Mouse (Mus musculus) ovary, postnatal 10 days (tissue): ENCODE data around the gene Mapk14.
"Not testable (repeated sequence)": the region's sequence is repeated elsewhere in the genome, so short reads cannot be mapped to it uniquely, and the experiment has no call there.

ENCODE experiments used
- DNase-seq: peaks from one replicate; pipeline ENCODE4 v3.0.0; 2022; ENCODE audit warnings: low spot score

The Mapk14 gene

GRCm38 (mm10) chr17:28698245-28698644 lies 7.1 kb downstream of the Mapk14 start:
- DNase-seq: no peak

- no peak for DNase-seq
These were observed 7.5 kb downstream of the Mapk14 start for GRCm38 (mm10) chr17:28698672-28699071.

- DNase-seq: no peak
These were observed 8.7 kb downstream of the Mapk14 start for GRCm38 (mm10) chr17:28699789-28700188.

GRCm38 (mm10) chr17:28701171-28701570 lies 10.0 kb downstream of the Mapk14 start:
- DNase-seq: no peak

- no peak for DNase-seq
These were observed 10.6 kb downstream of the Mapk14 start for GRCm38 (mm10) chr17:28701737-28702136.

- DNase-seq: no peak
These were observed 11.5 kb downstream of the Mapk14 start for GRCm38 (mm10) chr17:28702646-28703045.

- no peak for DNase-seq
These were observed 15.6 kb downstream of the Mapk14 start for GRCm38 (mm10) chr17:28706697-28707096.

GRCm38 (mm10) chr17:28707136-28707627 lies 16.1 kb downstream of the Mapk14 start:
- DNase-seq: no peak

GRCm38 (mm10) chr17:28707816-28708215 lies 16.7 kb downstream of the Mapk14 start:
- DNase-seq: no peak

GRCm38 (mm10) chr17:28708989-28709388 lies 17.9 kb downstream of the Mapk14 start:
- DNase-seq: no peak

GRCm38 (mm10) chr17:28709552-28710290 lies 18.6 kb downstream of the Mapk14 start:
- DNase-seq: no peak

GRCm38 (mm10) chr17:28710291-28710688 lies 19.2 kb downstream of the Mapk14 start:
- DNase-seq: no peak

- DNase-seq: no peak
These were observed 20.1 kb downstream of the Mapk14 start for GRCm38 (mm10) chr17:28711237-28711636.

- DNase-seq: no peak
These were observed 21.2 kb downstream of the Mapk14 start for GRCm38 (mm10) chr17:28712305-28712704.

GRCm38 (mm10) chr17:28714006-28714405 lies 22.9 kb downstream of the Mapk14 start:
- no peak for DNase-seq

GRCm38 (mm10) chr17:28715832-28716548 lies 24.9 kb downstream of the Mapk14 start:
- DNase-seq: no peak

GRCm38 (mm10) chr17:28717535-28717934 lies 26.4 kb downstream of the Mapk14 start:
- DNase-seq: no peak

- no peak for DNase-seq
These were observed 34.7 kb downstream of the Mapk14 start, which contains the start of gene AC170998.1 for GRCm38 (mm10) chr17:28725783-28726182. AC170998.1 (plus strand) TSS chr17:28726083.

GRCm38 (mm10) chr17:28727511-28727910 lies 36.4 kb downstream of the Mapk14 start:
- not testable (repeated sequence) for DNase-seq

GRCm38 (mm10) chr17:28735317-28736105 lies 44.4 kb downstream of the Mapk14 start:
- DNase-seq: no peak

- DNase-seq: no peak
These were observed 45.4 kb downstream of the Mapk14 start for GRCm38 (mm10) chr17:28736486-28736885.

GRCm38 (mm10) chr17:28737973-28738372 lies 46.8 kb downstream of the Mapk14 start:
- no peak for DNase-seq
